Mouse (Mus musculus) embryonic facial prominence, embryonic 14.5 days (tissue): ENCODE results near the gene G430095P16Rik. TPM values are rescaled to one million over a fixed set of nuclear protein-coding genes. Genes with fewer than 3 reads are reported as not detected.

Experiments
- polyA plus RNA-seq: library from polyadenylated mRNA; unstranded; fragments of >200 nt; fragmentation: Nextera tagmentation; extraction: Ambion mirVana; gene quantifications from 2 replicates; pipeline ENCODE4 v1.2.1, GENCODE M21; 2014

G430095P16Rik gene
- polyA plus RNA-seq, 1 experiment from 2014 or later = 2.7 TPM

Other genes starting within 250 kb of the G430095P16Rik start
- 45.9 and 50.3 TPM in 2 replicates for gene Ier2, start 60.2 kb upstream of the G430095P16Rik start, polyA plus RNA-seq
- 55.8 and 73.2 TPM in 2 replicates for gene Trmt1, start 36.7 kb upstream of the G430095P16Rik start, polyA plus RNA-seq
- 19.7 and 20.1 TPM in 2 replicates for gene Nacc1, start 35.1 kb upstream of the G430095P16Rik start, polyA plus RNA-seq
- gene Lyl1, start 21.6 kb upstream of the G430095P16Rik start, polyA plus RNA-seq = 5.8 and 6.8 TPM in 2 replicates
- gene Nfix, start 77.3 kb downstream of the G430095P16Rik start, polyA plus RNA-seq = 64.0 and 67.4 TPM in 2 replicates
- gene Dand5, start 99.8 kb downstream of the G430095P16Rik start, polyA plus RNA-seq = 5.8 and 6.8 TPM in 2 replicates
- 41.3 and 41.5 TPM in 2 replicates for gene Gadd45gip1, start 108.5 kb downstream of the G430095P16Rik start, polyA plus RNA-seq
- 109 and 111 TPM in 2 replicates for gene Rad23a, start 117.7 kb downstream of the G430095P16Rik start, polyA plus RNA-seq
- gene Calr, start 123.9 kb downstream of the G430095P16Rik start, polyA plus RNA-seq = 805 and 891 TPM in 2 replicates
- 67.1 and 76.5 TPM in 2 replicates for gene Farsa, start 134.0 kb downstream of the G430095P16Rik start, polyA plus RNA-seq
- 68.5 and 71.8 TPM in 2 replicates for gene Syce2, start 149.1 kb downstream of the G430095P16Rik start, polyA plus RNA-seq
- gene Gcdh, start 170.9 kb downstream of the G430095P16Rik start, polyA plus RNA-seq = 27.3 and 33.2 TPM in 2 replicates
- 2.1 and 2.2 TPM in 2 replicates for gene Klf1, start 178.9 kb downstream of the G430095P16Rik start, polyA plus RNA-seq
- 10.1 and 11.5 TPM in 2 replicates for gene Dnase2a, start 185.6 kb downstream of the G430095P16Rik start, polyA plus RNA-seq
- 3.4 and 3.6 TPM in 2 replicates for gene Mast1, start 214.4 kb downstream of the G430095P16Rik start, polyA plus RNA-seq
- gene Rtbdn, start 224.0 kb downstream of the G430095P16Rik start, polyA plus RNA-seq = 0.20 TPM in 1 of 2 replicates, not detected in the other
- not detected in 2 replicates for gene Gm49661, start 246.4 kb downstream of the G430095P16Rik start, polyA plus RNA-seq
- gene Prdx2, start 246.6 kb downstream of the G430095P16Rik start, polyA plus RNA-seq = 715 and 771 TPM in 2 replicates
- gene Rnaseh2a, start 246.8 kb downstream of the G430095P16Rik start, polyA plus RNA-seq = 73.7 and 88.9 TPM in 2 replicates